Mouse (Mus musculus): ENCODE measurements around the gene Trim66. TPM values are rescaled to one million over a fixed set of nuclear protein-coding genes. Genes with fewer than 3 reads are reported as not detected.

Trim66 gene
- 0.06 and 0.09 TPM in 2 replicates for polyA plus RNA-seq (2016; fragmentation: Nextera tagmentation; extraction: Ambion mirVana)

- 87% methylated on average over 4 of the region's 4 CpGs for WGBS
- Histone ChIP-seq H3K9me3 (no peaks in the 10 kb centered on the region), H3K36me3 (replicated peaks) (no peaks in the 10 kb centered on the region), H3K27ac (peak within 1 kb of the TSS; percentile 74), H3K4me1 (peaks cover 20% of the 10 kb centered on the region), H3K27me3 (ENCODE audit: poor library complexity, severe bottlenecking) (no peaks in the 10 kb centered on the region), H3K4me3 (peak within 1 kb of the TSS; percentile 27)
- no peak for DNase-seq (ENCODE audit: extremely low spot score, low spot score)
Measured at GRCm38 (mm10) chr7:109508034-109508433, at the start of gene Trim66. Gene Trim66, minus strand, starts transcription at chr7:109508134.

DNA sequence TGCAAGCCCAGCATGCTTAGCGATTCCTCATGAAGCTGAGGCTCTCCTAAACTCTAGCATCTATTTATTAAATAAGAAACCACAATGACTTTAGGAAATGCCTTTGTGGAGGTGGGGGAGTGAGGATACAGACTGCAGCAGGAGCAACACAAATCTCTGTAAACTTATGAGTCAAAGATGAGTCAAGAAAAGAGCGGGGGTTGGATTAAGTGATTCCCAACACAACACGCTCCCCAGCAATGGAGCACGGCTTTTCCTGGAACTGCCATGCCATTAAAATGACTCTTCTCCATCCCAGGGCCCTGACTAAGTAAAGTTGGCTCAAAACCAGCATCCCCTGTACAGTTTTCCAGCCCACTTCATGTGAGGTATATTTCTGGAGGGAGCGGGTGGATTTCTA, 38.8 kb upstream of the Trim66 start:
- H3K9me3 ChIP-seq: no peaks in the 10 kb centered on the region
- 93% methylated on average over 5 of the region's 5 CpGs for WGBS
- DNase-seq (ENCODE audit: extremely low spot score, low spot score): no peak
- H3K27me3 ChIP-seq (ENCODE audit: poor library complexity, severe bottlenecking): no peaks in the 10 kb centered on the region
- H3K36me3 ChIP-seq (replicated peaks): peaks cover 54% of the 10 kb centered on the region
- no peak overlapping the region for H3K27ac ChIP-seq
- H3K4me3 ChIP-seq: no peak overlapping the region
- no peaks in the 10 kb centered on the region for H3K4me1 ChIP-seq

GRCm38 (mm10) chr7:109546186-109546585, 38.3 kb upstream of the Trim66 start:
- peaks cover 55% of the 10 kb centered on the region for H3K36me3 ChIP-seq (replicated peaks)
- no peak for DNase-seq (ENCODE audit: extremely low spot score, low spot score)
- 91% methylated on average over 2 of the region's 2 CpGs for WGBS

GRCm38 (mm10) chr7:109545255-109545993, 37.5 kb upstream of the Trim66 start:
- no peak overlapping the region for H3K4me3 ChIP-seq
- DNase-seq (ENCODE audit: extremely low spot score, low spot score): no peak
- H3K9me3 ChIP-seq: no peaks in the 10 kb centered on the region
- H3K36me3 ChIP-seq (replicated peaks): peaks cover 51% of the 10 kb centered on the region
- H3K27ac ChIP-seq: 0 out of 2 replicates have a peak overlapping the region, but pooled peaks have one; percentile 48
- 87% methylated on average over 10 of the region's 10 CpGs for WGBS
- no peaks in the 10 kb centered on the region for H3K4me1 ChIP-seq
- H3K27me3 ChIP-seq (ENCODE audit: poor library complexity, severe bottlenecking): no peaks in the 10 kb centered on the region

More at GRCm38 (mm10) chr7:109546186-109546585, 38.3 kb upstream of the Trim66 start:
- no peaks in the 10 kb centered on the region for H3K9me3 ChIP-seq
- H3K4me1 ChIP-seq: no peaks in the 10 kb centered on the region
- H3K27me3 ChIP-seq (ENCODE audit: poor library complexity, severe bottlenecking): no peaks in the 10 kb centered on the region
- no peak overlapping the region for H3K27ac ChIP-seq
- no peak overlapping the region for H3K4me3 ChIP-seq

DNA sequence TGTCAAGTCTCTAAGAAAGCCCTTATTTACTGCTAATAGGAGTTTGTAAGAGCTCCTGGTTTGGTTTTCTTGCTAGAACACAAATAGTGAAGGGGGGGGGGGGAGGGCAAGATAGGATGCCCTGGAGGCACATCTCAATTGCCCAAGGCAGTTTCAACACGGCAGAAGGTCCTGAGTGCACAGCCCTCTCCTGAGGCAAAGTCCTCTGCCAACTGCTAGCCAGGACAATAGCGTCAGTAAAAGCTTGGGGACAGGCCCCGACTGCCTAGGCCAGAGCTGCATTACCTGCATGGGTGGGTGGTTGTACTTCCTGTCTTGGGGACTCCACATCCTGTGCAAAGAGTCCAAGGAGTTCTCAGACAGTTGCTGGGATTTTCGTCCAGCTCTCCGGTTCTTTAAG, 36.9 kb upstream of the Trim66 start:
- 77% methylated on average over 5 of the region's 5 CpGs for WGBS
- H3K9me3 ChIP-seq: no peaks in the 10 kb centered on the region
- H3K4me3 ChIP-seq: no peak overlapping the region
- no peak overlapping the region for H3K27ac ChIP-seq
- no peak for DNase-seq (ENCODE audit: extremely low spot score, low spot score)
- H3K27me3 ChIP-seq (ENCODE audit: poor library complexity, severe bottlenecking): no peaks in the 10 kb centered on the region
- H3K36me3 ChIP-seq (replicated peaks): peaks cover 50% of the 10 kb centered on the region
- no peaks in the 10 kb centered on the region for H3K4me1 ChIP-seq

- H3K27me3 ChIP-seq (ENCODE audit: poor library complexity, severe bottlenecking): no peaks in the 10 kb centered on the region
- peaks cover 54% of the 10 kb centered on the region for H3K36me3 ChIP-seq (replicated peaks)
- 87% methylated on average over 3 of the region's 3 CpGs for WGBS
- H3K4me1 ChIP-seq: no peaks in the 10 kb centered on the region
- no peak overlapping the region for H3K4me3 ChIP-seq
- H3K9me3 ChIP-seq: no peaks in the 10 kb centered on the region
- 0 out of 2 replicates have a peak overlapping the region, but pooled peaks have one; percentile 13 for H3K27ac ChIP-seq
- DNase-seq (ENCODE audit: extremely low spot score, low spot score): no peak
Measured at GRCm38 (mm10) chr7:109542364-109542628, 34.4 kb upstream of the Trim66 start.

DNA sequence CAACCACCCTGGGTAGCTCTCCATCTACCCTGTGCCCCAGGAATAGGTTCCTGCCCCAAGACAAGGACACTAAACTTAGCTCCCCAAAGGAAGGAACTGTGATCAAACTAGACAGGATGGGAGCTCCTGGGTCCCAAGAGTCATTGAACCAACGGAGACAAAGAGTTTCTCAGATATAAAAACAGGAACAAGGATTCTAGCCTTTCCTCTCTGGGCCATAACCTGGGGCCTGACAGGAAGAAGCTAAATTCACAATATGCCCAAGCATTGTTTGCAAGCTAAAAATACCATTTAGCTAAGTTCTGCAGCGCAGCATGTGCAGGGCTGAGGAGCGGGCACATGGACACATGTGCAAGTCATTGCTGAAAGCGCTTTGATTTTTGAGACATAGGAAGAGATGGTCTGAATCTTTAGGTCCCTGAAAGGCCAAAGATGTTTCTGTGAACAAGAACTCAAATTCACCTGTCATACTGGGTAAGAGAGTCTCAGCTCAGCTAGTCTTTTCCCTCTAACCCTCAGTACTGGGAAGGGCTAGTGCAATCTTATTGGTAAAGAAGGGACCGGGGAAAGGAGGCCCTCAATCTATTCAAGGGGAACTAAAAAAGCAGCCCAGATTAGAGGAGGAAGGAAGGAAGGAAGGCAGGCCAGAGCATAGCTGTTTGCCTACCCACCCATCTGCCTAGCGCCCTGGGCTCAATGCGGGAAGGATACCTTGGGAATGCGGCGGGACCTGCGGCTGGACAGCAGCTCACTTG, 33.9 kb upstream of the Trim66 start:
- H3K4me1 ChIP-seq: no peaks in the 10 kb centered on the region
- 91% methylated on average over 10 of the region's 10 CpGs for WGBS
- no peaks in the 10 kb centered on the region for H3K27me3 ChIP-seq (ENCODE audit: poor library complexity, severe bottlenecking)
- DNase-seq (ENCODE audit: extremely low spot score, low spot score): no peak
- H3K36me3 ChIP-seq (replicated peaks): peaks cover 56% of the 10 kb centered on the region
- 0 out of 2 replicates have a peak overlapping the region, but pooled peaks have one; percentile 13 for H3K27ac ChIP-seq
- H3K9me3 ChIP-seq: no peaks in the 10 kb centered on the region
- no peak overlapping the region for H3K4me3 ChIP-seq

DNA sequence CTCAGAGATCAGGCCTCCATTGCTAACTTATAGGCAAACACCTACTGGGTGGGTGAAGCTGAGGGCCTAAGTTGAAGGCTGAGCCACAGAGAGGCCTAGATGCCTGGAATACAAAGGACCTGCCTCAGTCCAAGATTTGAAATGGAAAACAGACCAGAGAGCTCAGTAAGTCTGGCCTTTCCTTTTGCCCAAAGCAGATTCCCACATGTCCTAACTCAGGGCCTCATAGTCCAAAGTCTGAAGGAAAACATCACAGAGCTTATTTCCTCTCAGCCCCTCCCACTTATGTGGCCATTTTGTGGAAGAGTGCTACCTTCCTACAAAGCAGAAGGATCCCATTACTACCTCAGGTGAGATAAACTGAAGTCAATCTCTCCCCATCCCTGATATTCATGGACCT, 33.0 kb upstream of the Trim66 start:
- no peak overlapping the region for H3K4me3 ChIP-seq
- H3K4me1 ChIP-seq: no peaks in the 10 kb centered on the region
- no peak overlapping the region for H3K27ac ChIP-seq
- no peaks in the 10 kb centered on the region for H3K27me3 ChIP-seq (ENCODE audit: poor library complexity, severe bottlenecking)
- H3K9me3 ChIP-seq: no peaks in the 10 kb centered on the region
- H3K36me3 ChIP-seq (replicated peaks): peaks cover 64% of the 10 kb centered on the region
- DNase-seq (ENCODE audit: extremely low spot score, low spot score): no peak

- H3K9me3 ChIP-seq: no peaks in the 10 kb centered on the region
- H3K27ac ChIP-seq: peak overlapping the region; percentile 37; the same call in 1 of the 2 replicates
- H3K36me3 ChIP-seq (replicated peaks): peaks cover 67% of the 10 kb centered on the region
- H3K4me3 ChIP-seq: no peak overlapping the region
- 69% methylated on average over 4 of the region's 4 CpGs for WGBS
- no peaks in the 10 kb centered on the region for H3K27me3 ChIP-seq (ENCODE audit: poor library complexity, severe bottlenecking)
- H3K4me1 ChIP-seq: no peaks in the 10 kb centered on the region
- no peak for DNase-seq (ENCODE audit: extremely low spot score, low spot score)
Measured at GRCm38 (mm10) chr7:109536451-109536946, 28.6 kb upstream of the Trim66 start.

DNA sequence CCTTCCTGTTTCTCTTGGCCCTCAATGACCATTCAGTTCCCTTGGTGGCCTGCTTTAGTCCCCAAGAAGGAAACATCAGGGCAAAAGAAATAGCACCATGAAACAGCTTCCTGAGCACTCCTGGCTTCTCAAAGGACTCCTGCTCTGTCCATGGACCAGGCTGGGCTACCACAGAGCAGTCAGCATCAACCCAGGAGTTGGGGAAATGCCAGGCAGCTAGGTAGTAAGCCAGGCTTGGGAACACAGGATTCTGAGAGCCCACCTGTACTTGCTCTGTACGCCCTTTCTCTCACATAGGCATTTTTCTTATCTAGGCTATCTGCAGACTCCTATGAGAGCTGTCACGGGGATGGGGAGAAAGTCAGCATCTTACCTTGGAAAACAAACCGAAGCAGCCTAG, 27.0 kb upstream of the Trim66 start:
- no peak overlapping the region for H3K4me3 ChIP-seq
- DNase-seq (ENCODE audit: extremely low spot score, low spot score): no peak
- H3K4me1 ChIP-seq: no peaks in the 10 kb centered on the region
- no peaks in the 10 kb centered on the region for H3K27me3 ChIP-seq (ENCODE audit: poor library complexity, severe bottlenecking)
- H3K9me3 ChIP-seq: no peaks in the 10 kb centered on the region
- H3K27ac ChIP-seq: no peak overlapping the region
- 92% methylated on average over 3 of the region's 3 CpGs for WGBS
- H3K36me3 ChIP-seq (replicated peaks): peaks cover 78% of the 10 kb centered on the region

GRCm38 (mm10) chr7:109533888-109534287, 26.0 kb upstream of the Trim66 start:
- Histone ChIP-seq H3K4me1 (no peaks in the 10 kb centered on the region), H3K36me3 (replicated peaks) (peaks cover 75% of the 10 kb centered on the region), H3K4me3 (no peak overlapping the region), H3K27me3 (ENCODE audit: poor library complexity, severe bottlenecking) (no peaks in the 10 kb centered on the region), H3K27ac (no peak overlapping the region), H3K9me3 (no peaks in the 10 kb centered on the region)
- WGBS: 90% methylated on average over 4 of the region's 4 CpGs
- no peak for DNase-seq (ENCODE audit: extremely low spot score, low spot score)

DNA sequence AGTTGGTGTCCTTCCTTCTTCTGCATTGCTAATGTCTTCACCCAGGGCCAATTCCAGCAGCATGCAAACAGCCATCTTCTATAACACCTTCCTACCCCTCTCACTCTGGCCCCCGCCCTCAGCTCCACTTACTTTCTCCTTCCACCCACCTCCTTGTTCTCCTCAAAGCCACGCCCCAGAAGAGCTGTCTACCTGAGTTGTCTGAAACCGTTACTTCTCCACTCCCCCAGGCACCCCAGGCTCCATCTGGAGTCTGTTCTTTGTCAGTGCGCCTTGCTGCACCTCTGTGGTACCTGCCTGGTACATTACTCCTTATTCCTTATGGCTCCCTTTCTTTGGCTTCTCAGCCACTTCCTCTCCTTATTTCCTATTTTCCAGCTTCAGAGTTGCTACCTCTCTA, 25.2 kb upstream of the Trim66 start:
- H3K27ac ChIP-seq: no peak overlapping the region
- no peak for DNase-seq (ENCODE audit: extremely low spot score, low spot score)
- 87% methylated on average over 4 of the region's 4 CpGs for WGBS
- no peak overlapping the region for H3K4me3 ChIP-seq
- no peaks in the 10 kb centered on the region for H3K9me3 ChIP-seq
- H3K36me3 ChIP-seq (replicated peaks): peaks cover 71% of the 10 kb centered on the region
- H3K27me3 ChIP-seq (ENCODE audit: poor library complexity, severe bottlenecking): no peaks in the 10 kb centered on the region
- H3K4me1 ChIP-seq: no peaks in the 10 kb centered on the region

GRCm38 (mm10) chr7:109532691-109533090, 24.8 kb upstream of the Trim66 start:
- no peaks in the 10 kb centered on the region for H3K4me1 ChIP-seq
- DNase-seq (ENCODE audit: extremely low spot score, low spot score): no peak
- H3K36me3 ChIP-seq (replicated peaks): peaks cover 73% of the 10 kb centered on the region
- H3K4me3 ChIP-seq: no peak overlapping the region
- 84% methylated on average over 3 of the region's 3 CpGs for whole genome bisulfite sequencing
- no peaks in the 10 kb centered on the region for H3K27me3 ChIP-seq (ENCODE audit: poor library complexity, severe bottlenecking)
- H3K27ac ChIP-seq: no peak overlapping the region
- no peaks in the 10 kb centered on the region for H3K9me3 ChIP-seq

Data from forebrain, embryonic 10.5 days (tissue).